Mouse (Mus musculus): Measurements from ENCODE around the gene Gm14862. TPM values are rescaled to one million over a fixed set of nuclear protein-coding genes. Genes with fewer than 3 reads are reported as not detected.

Gm14862 gene
- polyA plus RNA-seq, 1 experiment = not detected

DNA sequence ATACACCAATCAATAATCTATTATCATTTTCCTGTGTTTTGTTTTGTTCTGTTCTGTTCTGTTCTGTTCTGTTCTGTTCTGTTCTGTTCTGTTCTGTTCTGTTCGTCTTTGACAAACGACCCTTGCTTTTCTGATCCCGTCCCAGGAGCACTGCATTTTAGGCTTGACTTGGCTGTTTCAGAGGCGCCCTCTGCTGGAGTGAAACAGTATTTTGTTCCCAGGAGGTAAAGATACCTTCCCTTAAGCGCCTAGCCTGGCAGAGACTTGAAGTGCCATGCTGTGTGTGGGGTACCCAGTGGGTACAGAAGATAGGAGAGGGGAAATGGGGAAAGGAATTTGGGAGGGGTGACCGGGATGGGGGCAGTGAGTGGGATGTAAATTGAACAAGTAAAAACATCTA lies 35.5 kb downstream of the Gm14862 start:
- Histone ChIP-seq H3K4me1 (ENCODE audit: control insufficient read depth, insufficient read depth, low read length) (no peaks in the 10 kb centered on the region), H3K9ac (ENCODE audit: low read depth, poor library complexity, severe bottlenecking) (no peak overlapping the region), H3K9me3 (replicated peaks; ENCODE audit: control insufficient read depth, insufficient read depth, low read length, poor library complexity, severe bottlenecking) (no peaks in the 10 kb centered on the region), H3K36me3 (ENCODE audit: control insufficient read depth, insufficient read depth, low read length, poor library complexity, severe bottlenecking) (no peaks in the 10 kb centered on the region), H3K27ac (ENCODE audit: insufficient read depth, low read length) (no peak overlapping the region), H3K27me3 (ENCODE audit: control insufficient read depth, insufficient read depth, low read length, poor library complexity, severe bottlenecking) (no peaks in the 10 kb centered on the region), H3K4me3 (ENCODE audit: low read depth, low read length) (no peak overlapping the region)
- TF ChIP-seq EP300 (IDR thresholded peaks at IDR 0.05; ENCODE audit: insufficient read depth, low read depth, low read length) (no peak), CTCF (IDR thresholded peaks at IDR 0.05; ENCODE audit: low read depth, low read length) (peak; percentile 35)

DNA sequence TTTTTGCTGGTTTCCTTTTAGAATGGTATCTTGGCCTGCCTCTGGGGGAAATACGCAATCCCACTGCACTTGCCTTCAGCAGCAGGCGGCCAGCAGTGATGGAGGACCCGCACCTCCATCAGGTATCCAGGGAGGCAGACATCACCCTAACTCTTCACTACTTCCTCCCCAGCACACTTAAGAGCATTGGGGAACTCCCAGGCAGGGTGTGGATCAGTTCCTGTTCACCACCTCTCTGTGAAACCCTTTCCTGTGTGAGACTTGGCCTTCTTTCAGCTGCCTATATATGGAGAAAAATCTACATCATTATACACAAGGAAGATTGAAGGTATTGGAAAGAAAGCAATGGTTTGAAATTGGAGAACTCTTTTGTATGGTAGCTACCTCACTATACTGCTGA lies 37.1 kb downstream of the Gm14862 start:
- Histone ChIP-seq H3K4me3 (ENCODE audit: low read depth, low read length) (no peak overlapping the region), H3K27me3 (ENCODE audit: control insufficient read depth, insufficient read depth, low read length, poor library complexity, severe bottlenecking) (no peaks in the 10 kb centered on the region), H3K4me1 (ENCODE audit: control insufficient read depth, insufficient read depth, low read length) (no peaks in the 10 kb centered on the region), H3K9me3 (replicated peaks; ENCODE audit: control insufficient read depth, insufficient read depth, low read length, poor library complexity, severe bottlenecking) (no peaks in the 10 kb centered on the region), H3K9ac (ENCODE audit: low read depth, poor library complexity, severe bottlenecking) (no peak overlapping the region), H3K27ac (ENCODE audit: insufficient read depth, low read length) (no peak overlapping the region), H3K36me3 (ENCODE audit: control insufficient read depth, insufficient read depth, low read length, poor library complexity, severe bottlenecking) (no peaks in the 10 kb centered on the region)
- TF ChIP-seq CTCF (IDR thresholded peaks at IDR 0.05; ENCODE audit: low read depth, low read length) (no peak), POLR2A (IDR thresholded peaks at IDR 0.05; ENCODE audit: insufficient read depth, low read length) (no peak), EP300 (IDR thresholded peaks at IDR 0.05; ENCODE audit: insufficient read depth, low read depth, low read length) (no peak)

GRCm38 (mm10) chrX:9216244-9216643 lies 40.5 kb downstream of the Gm14862 start:
- Histone ChIP-seq H3K9me3 (replicated peaks; ENCODE audit: control insufficient read depth, insufficient read depth, low read length, poor library complexity, severe bottlenecking) (no peaks in the 10 kb centered on the region), H3K9ac (ENCODE audit: low read depth, poor library complexity, severe bottlenecking) (no peak overlapping the region), H3K27me3 (ENCODE audit: control insufficient read depth, insufficient read depth, low read length, poor library complexity, severe bottlenecking) (no peaks in the 10 kb centered on the region), H3K4me1 (ENCODE audit: control insufficient read depth, insufficient read depth, low read length) (no peaks in the 10 kb centered on the region), H3K27ac (ENCODE audit: insufficient read depth, low read length) (no peak overlapping the region), H3K36me3 (ENCODE audit: control insufficient read depth, insufficient read depth, low read length, poor library complexity, severe bottlenecking) (no peaks in the 10 kb centered on the region), H3K4me3 (ENCODE audit: low read depth, low read length) (no peak overlapping the region)
- TF ChIP-seq CTCF (IDR thresholded peaks at IDR 0.05; ENCODE audit: low read depth, low read length) (peak; percentile 9), POLR2A (IDR thresholded peaks at IDR 0.05; ENCODE audit: insufficient read depth, low read length) (no peak)

DNA sequence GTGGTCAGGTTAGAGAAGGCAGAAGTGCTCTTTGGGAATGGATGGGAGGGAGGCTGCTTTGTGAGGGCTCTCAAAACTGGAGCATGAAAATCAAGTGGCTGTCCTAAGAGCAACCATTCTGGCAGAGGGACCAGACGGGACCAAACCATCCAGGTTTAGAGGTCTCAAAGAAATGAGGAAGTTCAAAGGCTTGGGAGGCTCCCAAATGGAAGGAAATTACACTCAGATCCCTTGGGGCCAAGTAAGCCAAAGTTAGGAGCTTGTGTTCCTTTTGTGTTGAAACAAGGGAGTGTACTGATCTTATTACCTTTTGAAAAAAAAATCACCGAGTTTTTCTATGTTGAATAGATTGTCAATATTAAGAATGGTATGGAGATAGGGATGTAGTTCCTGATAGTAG lies 51.6 kb downstream of the Gm14862 start:
- no peak for TF ChIP-seq EP300 (IDR thresholded peaks at IDR 0.05; ENCODE audit: insufficient read depth, low read depth, low read length)
- TF ChIP-seq CTCF (IDR thresholded peaks at IDR 0.05; ENCODE audit: low read depth, low read length) = no peak
- no peak for TF ChIP-seq POLR2A (IDR thresholded peaks at IDR 0.05; ENCODE audit: insufficient read depth, low read length)
- H3K27ac ChIP-seq (ENCODE audit: insufficient read depth, low read length) = no peak overlapping the region
- no peak overlapping the region for H3K9ac ChIP-seq (ENCODE audit: low read depth, poor library complexity, severe bottlenecking)
- H3K9me3 ChIP-seq (replicated peaks; ENCODE audit: control insufficient read depth, insufficient read depth, low read length, poor library complexity, severe bottlenecking) = no peaks in the 10 kb centered on the region
- no peaks in the 10 kb centered on the region for H3K4me1 ChIP-seq (ENCODE audit: control insufficient read depth, insufficient read depth, low read length)
- no peaks in the 10 kb centered on the region for H3K27me3 ChIP-seq (ENCODE audit: control insufficient read depth, insufficient read depth, low read length, poor library complexity, severe bottlenecking)
- H3K36me3 ChIP-seq (ENCODE audit: control insufficient read depth, insufficient read depth, low read length, poor library complexity, severe bottlenecking) = no peaks in the 10 kb centered on the region
- H3K4me3 ChIP-seq (ENCODE audit: low read depth, low read length) = no peak overlapping the region

DNA sequence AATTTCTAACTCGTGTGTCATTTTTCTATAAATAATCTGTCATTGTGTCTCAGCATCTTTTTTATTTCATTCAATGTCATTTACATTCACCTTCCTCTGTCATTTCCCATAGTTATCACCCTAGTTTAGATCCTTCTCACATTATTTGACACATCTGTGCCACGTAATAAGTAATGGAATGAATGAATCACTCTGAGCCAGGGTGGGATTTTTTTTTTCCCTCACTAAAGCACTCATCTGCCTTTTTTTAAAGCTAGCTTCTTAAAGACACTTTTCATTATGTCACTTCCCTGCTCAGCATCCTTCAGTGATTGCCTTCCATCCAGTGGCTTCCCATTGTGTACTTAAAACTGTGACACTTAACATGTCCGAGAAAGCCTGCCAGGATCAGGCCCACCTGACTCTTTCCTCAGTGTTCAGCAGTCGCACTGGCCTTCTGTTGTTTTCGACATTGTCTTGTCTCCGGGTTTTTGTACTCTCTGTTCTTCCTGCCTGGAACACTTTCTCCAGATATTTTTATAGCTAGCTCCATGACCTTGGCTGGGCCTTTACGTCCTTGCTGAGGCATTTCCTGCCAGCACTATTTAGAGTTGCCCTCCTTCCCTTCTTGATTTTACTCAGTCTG lies 53.8 kb downstream of the Gm14862 start:
- no peak for TF ChIP-seq EP300 (IDR thresholded peaks at IDR 0.05; ENCODE audit: insufficient read depth, low read depth, low read length)
- no peak for TF ChIP-seq POLR2A (IDR thresholded peaks at IDR 0.05; ENCODE audit: insufficient read depth, low read length)
- TF ChIP-seq CTCF (IDR thresholded peaks at IDR 0.05; ENCODE audit: low read depth, low read length) = no peak
- H3K4me1 ChIP-seq (ENCODE audit: control insufficient read depth, insufficient read depth, low read length) = no peaks in the 10 kb centered on the region

DNA sequence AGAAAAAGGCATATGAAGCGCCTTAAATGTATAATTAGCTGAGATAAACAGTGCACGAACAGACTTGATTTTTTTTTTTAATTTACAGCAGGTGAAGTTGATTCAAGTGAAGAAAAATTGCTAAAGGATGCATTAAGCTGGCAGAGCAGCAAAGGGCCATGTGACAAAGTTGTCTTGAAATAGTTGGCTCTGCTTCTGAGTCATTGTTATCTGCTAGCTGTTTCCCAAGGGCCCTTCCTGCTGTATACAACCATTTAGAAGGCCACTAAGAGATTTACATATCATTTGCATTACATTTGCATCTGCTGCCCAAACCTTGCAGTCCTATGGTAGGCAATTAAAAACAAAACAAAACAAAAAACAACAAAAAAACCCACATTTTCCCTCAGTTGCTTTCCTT lies 54.7 kb downstream of the Gm14862 start:
- Histone ChIP-seq H3K4me1 (ENCODE audit: control insufficient read depth, insufficient read depth, low read length) (no peaks in the 10 kb centered on the region), H3K36me3 (ENCODE audit: control insufficient read depth, insufficient read depth, low read length, poor library complexity, severe bottlenecking) (no peaks in the 10 kb centered on the region)

More for the DNA sequence above, 53.8 kb downstream of the Gm14862 start:
- Histone ChIP-seq H3K27me3 (ENCODE audit: control insufficient read depth, insufficient read depth, low read length, poor library complexity, severe bottlenecking) (no peaks in the 10 kb centered on the region; the same call in 1 of the 2 replicates), H3K36me3 (ENCODE audit: control insufficient read depth, insufficient read depth, low read length, poor library complexity, severe bottlenecking) (no peaks in the 10 kb centered on the region), H3K27ac (ENCODE audit: insufficient read depth, low read length) (no peak overlapping the region), H3K4me3 (ENCODE audit: low read depth, low read length) (no peak overlapping the region), H3K9me3 (replicated peaks; ENCODE audit: control insufficient read depth, insufficient read depth, low read length, poor library complexity, severe bottlenecking) (no peaks in the 10 kb centered on the region), H3K9ac (ENCODE audit: low read depth, poor library complexity, severe bottlenecking) (no peak overlapping the region)

More for the DNA sequence above, 54.7 kb downstream of the Gm14862 start:
- no peak overlapping the region for H3K4me3 ChIP-seq (ENCODE audit: low read depth, low read length)
- H3K9ac ChIP-seq (ENCODE audit: low read depth, poor library complexity, severe bottlenecking) = no peak overlapping the region
- H3K9me3 ChIP-seq (replicated peaks; ENCODE audit: control insufficient read depth, insufficient read depth, low read length, poor library complexity, severe bottlenecking) = no peaks in the 10 kb centered on the region
- H3K27ac ChIP-seq (ENCODE audit: insufficient read depth, low read length) = no peak overlapping the region
- no peaks in the 10 kb centered on the region; the same call in 1 of the 2 replicates for H3K27me3 ChIP-seq (ENCODE audit: control insufficient read depth, insufficient read depth, low read length, poor library complexity, severe bottlenecking)
- TF ChIP-seq EP300 (IDR thresholded peaks at IDR 0.05; ENCODE audit: insufficient read depth, low read depth, low read length) (no peak), CTCF (IDR thresholded peaks at IDR 0.05; ENCODE audit: low read depth, low read length) (no peak)

Other genes with a start within 250 kb of the Gm14862 start
- gene Fthl17e, start 223.4 kb downstream of the Gm14862 start, polyA plus RNA-seq (2011; ENCODE audit: insufficient read depth, insufficient read length, low read depth, missing spikeins) = not detected in 2 replicates
- 1.6 TPM in 1 of 2 replicates, not detected in the other for gene Fthl17f, start 193.9 kb downstream of the Gm14862 start, polyA plus RNA-seq (2011; ENCODE audit: insufficient read depth, insufficient read length, low read depth, missing spikeins)
- gene 4930402K13Rik, start 152.3 kb downstream of the Gm14862 start, polyA plus RNA-seq (2011; ENCODE audit: insufficient read depth, insufficient read length, low read depth, missing spikeins) = not detected in 2 replicates
- gene Lancl3, start 57.0 kb downstream of the Gm14862 start, polyA plus RNA-seq (2011; ENCODE audit: insufficient read depth, insufficient read length, low read depth, missing spikeins) = 0.49 and 0.61 TPM in 2 replicates
- gene Xk, start 15.9 kb upstream of the Gm14862 start, polyA plus RNA-seq (2011; ENCODE audit: insufficient read depth, insufficient read length, low read depth, missing spikeins) = 7.0 and 7.4 TPM in 2 replicates
- gene H2al1m, start 26.9 kb upstream of the Gm14862 start, polyA plus RNA-seq (2011; ENCODE audit: insufficient read depth, insufficient read length, low read depth, missing spikeins) = not detected in 2 replicates
- not detected in 2 replicates for gene H2al1k, start 93.7 kb upstream of the Gm14862 start, polyA plus RNA-seq (2011; ENCODE audit: insufficient read depth, insufficient read length, low read depth, missing spikeins)
- gene Cybb, start 230.9 kb upstream of the Gm14862 start, polyA plus RNA-seq (2011; ENCODE audit: insufficient read depth, insufficient read length, low read depth, missing spikeins) = not detected in 2 replicates

Measured in ES-Bruce4 (cell line).